Mouse (Mus musculus) intestine, embryonic 16.5 days (tissue): ENCODE measurements around the gene Tma7. TPM values are rescaled to one million over a fixed set of nuclear protein-coding genes. Genes with fewer than 3 reads are reported as not detected.

Source experiments
- ATAC-seq: fragments of 200-750 bp; cut with Nextera tagmentation; 2 replicates; pipeline ENCODE4 v1.8.0; 2017; ENCODE audit warnings: moderate TSS enrichment, moderate library complexity
- H3K27ac ChIP-seq: fragments of 300-500 bp; sonication (generic); 2 replicates; pipeline ENCODE4 v1.5.1; 2014; ENCODE audit warnings: mild to moderate bottlenecking, low read length
- H3K27me3 ChIP-seq: fragments of 300-500 bp; sonication (generic); replicated peaks from 2 replicates; pipeline ENCODE4 v1.6.1; 2014; ENCODE audit warnings: low read length, control low read depth, mixed read lengths; ENCODE audit not compliant: control insufficient read depth, insufficient read depth
- H3K36me3 ChIP-seq: fragments of 300-500 bp; sonication (generic); 2 replicates; pipeline ENCODE4 v1.6.1; 2014; ENCODE audit warnings: low read length, control low read depth; ENCODE audit not compliant: control insufficient read depth, insufficient read depth
- H3K4me1 ChIP-seq: fragments of 300-500 bp; sonication (generic); 2 replicates; pipeline ENCODE4 v1.6.1; 2014; ENCODE audit warnings: low read length, control low read depth, mixed read lengths; ENCODE audit not compliant: control insufficient read depth, insufficient read depth
- H3K4me2 ChIP-seq: fragments of 300-500 bp; sonication (generic); 2 replicates; pipeline ENCODE4 v1.6.1; 2014; ENCODE audit warnings: low read depth, low read length, control low read depth
- H3K4me3 ChIP-seq: fragments of 300-500 bp; sonication (generic); 2 replicates; pipeline ENCODE4 v1.5.1; 2014; ENCODE audit warnings: mild to moderate bottlenecking, low read length
- H3K9ac ChIP-seq: fragments of 300-500 bp; sonication (generic); 2 replicates; pipeline ENCODE4 v1.6.1; 2014; ENCODE audit warnings: low read depth, low read length
- H3K9me3 ChIP-seq: fragments of 300-500 bp; sonication (generic); 2 replicates; pipeline ENCODE4 v1.6.1; 2016; ENCODE audit warnings: low read length, control low read depth; ENCODE audit not compliant: control insufficient read depth
- WGBS: fragments of 180-500 bp; shearing (Covaris S2); extraction: QIAGEN DNeasy Blood & Tissue Kit; methylation state at CpG from one replicate; pipeline ENCODE4 v1.1.7; 2014; 5-methylcytosine and 5-hydroxymethylcytosine counted together
- polyA plus RNA-seq: library from polyadenylated mRNA; unstranded; fragments of >200 nt; fragmentation: Nextera tagmentation; extraction: Ambion mirVana; gene quantifications from 2 replicates; pipeline ENCODE4 v1.2.1, GENCODE M21; 2015

Tma7 gene
- polyA plus RNA-seq, 1 experiment from 2014 or later, result 612 TPM

GRCm38 (mm10) chr9:109098366-109098765, 16.0 kb upstream of the Tma7 start:
- Histone ChIP-seq H3K4me2 (peak overlapping the region; percentile 91; the same call in 1 of the 2 replicates), H3K27ac (peak overlapping the region; percentile 97), H3K9ac (peak overlapping the region; percentile 85; the same call in 1 of the 2 replicates), H3K27me3 (no peaks in the 10 kb centered on the region), H3K4me1 (peaks cover 46% of the 10 kb centered on the region), H3K4me3 (peak overlapping the region; percentile 9; the same call in 1 of the 2 replicates), H3K9me3 (no peaks in the 10 kb centered on the region), H3K36me3 (no peaks in the 10 kb centered on the region)
- no peak for ATAC-seq
- WGBS, result 74% methylated on average over 8 of the region's 8 CpGs

GRCm38 (mm10) chr9:109097831-109098230, 15.4 kb upstream of the Tma7 start:
- Histone ChIP-seq H3K9me3 (no peaks in the 10 kb centered on the region), H3K27ac (peak overlapping the region; percentile 97), H3K4me2 (peak overlapping the region; percentile 91), H3K4me3 (no peak overlapping the region), H3K27me3 (no peaks in the 10 kb centered on the region), H3K4me1 (peaks cover 46% of the 10 kb centered on the region), H3K36me3 (no peaks in the 10 kb centered on the region), H3K9ac (peak overlapping the region; percentile 85)
- ATAC-seq, result no peak
- 63% methylated on average over 5 of the region's 5 CpGs for WGBS

- peak overlapping the region; percentile 97 for H3K27ac ChIP-seq
- WGBS, result 34% methylated on average over 6 of the region's 6 CpGs
Measured at GRCm38 (mm10) chr9:109097291-109097690, 14.9 kb upstream of the Tma7 start.

GRCm38 (mm10) chr9:109096856-109097255, 14.5 kb upstream of the Tma7 start:
- peaks cover 2% of the 10 kb centered on the region; the same call in 1 of the 2 replicates for H3K36me3 ChIP-seq

More at GRCm38 (mm10) chr9:109097291-109097690, 14.9 kb upstream of the Tma7 start:
- Histone ChIP-seq H3K27me3 (no peaks in the 10 kb centered on the region), H3K9ac (peak overlapping the region; percentile 85), H3K4me1 (peaks cover 46% of the 10 kb centered on the region), H3K36me3 (no peaks in the 10 kb centered on the region), H3K9me3 (no peaks in the 10 kb centered on the region), H3K4me3 (peak overlapping the region; percentile 70; the same call in 1 of the 2 replicates), H3K4me2 (peak overlapping the region; percentile 91)
- ATAC-seq, result no peak

GRCm38 (mm10) chr9:109096251-109096661, 13.9 kb upstream of the Tma7 start:
- Histone ChIP-seq H3K4me2 (peak overlapping the region; percentile 91), H3K27me3 (no peaks in the 10 kb centered on the region), H3K9me3 (no peaks in the 10 kb centered on the region), H3K4me1 (peaks cover 46% of the 10 kb centered on the region), H3K36me3 (peaks cover 2% of the 10 kb centered on the region; the same call in 1 of the 2 replicates), H3K27ac (peak overlapping the region; percentile 97), H3K4me3 (peak overlapping the region; percentile 70), H3K9ac (peak overlapping the region; percentile 85)
- 24% methylated on average over 9 of the region's 9 CpGs for WGBS
- ATAC-seq, result no peak

More at GRCm38 (mm10) chr9:109096856-109097255, 14.5 kb upstream of the Tma7 start:
- Histone ChIP-seq H3K27me3 (no peaks in the 10 kb centered on the region), H3K9ac (peak overlapping the region; percentile 85), H3K4me3 (peak overlapping the region; percentile 70), H3K4me1 (peaks cover 46% of the 10 kb centered on the region), H3K4me2 (peak overlapping the region; percentile 91), H3K9me3 (no peaks in the 10 kb centered on the region), H3K27ac (peak overlapping the region; percentile 97)
- ATAC-seq, result no peak
- 26% methylated on average over 6 of the region's 6 CpGs for WGBS

GRCm38 (mm10) chr9:109095137-109095982, 13.0 kb upstream of the Tma7 start, which contains the start of gene Plxnb1:
TSS of gene Plxnb1 (plus strand) at chr9:109095389.
- H3K36me3 ChIP-seq, result peaks cover 2% of the 10 kb centered on the region; the same call in 1 of the 2 replicates
- H3K9ac ChIP-seq, result peak within 1 kb of the TSS; percentile 85
- H3K4me2 ChIP-seq, result peak within 1 kb of the TSS; percentile 91
- peaks cover 46% of the 10 kb centered on the region for H3K4me1 ChIP-seq
- peak; percentile 54 for ATAC-seq
- under 1% methylated on average over 102 of the region's 102 CpGs for WGBS
- peak within 1 kb of the TSS; percentile 97 for H3K27ac ChIP-seq
- no peaks in the 10 kb centered on the region for H3K27me3 ChIP-seq
- no peaks in the 10 kb centered on the region for H3K9me3 ChIP-seq
- peak within 1 kb of the TSS; percentile 70 for H3K4me3 ChIP-seq

GRCm38 (mm10) chr9:109094553-109095136, 12.3 kb upstream of the Tma7 start:
- Histone ChIP-seq H3K9me3 (no peaks in the 10 kb centered on the region), H3K4me2 (peak overlapping the region; percentile 91), H3K27me3 (no peaks in the 10 kb centered on the region), H3K9ac (peak overlapping the region; percentile 85), H3K4me1 (peaks cover 46% of the 10 kb centered on the region), H3K36me3 (peaks cover 2% of the 10 kb centered on the region; the same call in 1 of the 2 replicates), H3K27ac (peak overlapping the region; percentile 97), H3K4me3 (peak overlapping the region; percentile 70)
- 2% methylated on average over 21 of the region's 21 CpGs for WGBS
- ATAC-seq, result peak; percentile 73

- peaks cover 41% of the 10 kb centered on the region for H3K4me1 ChIP-seq
- peak overlapping the region; percentile 70 for H3K4me3 ChIP-seq
- peak overlapping the region; percentile 8 for H3K27ac ChIP-seq
- H3K9me3 ChIP-seq, result no peaks in the 10 kb centered on the region
- peak; percentile 3; the same call in 1 of the 2 replicates for ATAC-seq
- peak overlapping the region; percentile 85; the same call in 1 of the 2 replicates for H3K9ac ChIP-seq
- WGBS, result 24% methylated on average over 11 of the region's 11 CpGs
- peaks cover 2% of the 10 kb centered on the region; the same call in 1 of the 2 replicates for H3K36me3 ChIP-seq
- H3K4me2 ChIP-seq, result peak overlapping the region; percentile 91
- no peaks in the 10 kb centered on the region for H3K27me3 ChIP-seq
Measured at GRCm38 (mm10) chr9:109093786-109094552, 11.6 kb upstream of the Tma7 start.
